Mouse (Mus musculus): ENCODE results near the gene Maea. TPM values are rescaled to one million over a fixed set of nuclear protein-coding genes. Genes with fewer than 3 reads are reported as not detected.

Maea gene
- total RNA-seq, 1 experiment, result 90.2 TPM

GRCm38 (mm10) chr5:33343571-33343970, 8.3 kb downstream of the Maea start:
- Histone ChIP-seq H3K9ac (ENCODE audit: insufficient read depth, low read depth, low read length, poor library complexity, severe bottlenecking) (no peak overlapping the region), H3K36me3 (ENCODE audit: control insufficient read depth, insufficient read depth, low read length, poor library complexity, severe bottlenecking) (no peaks in the 10 kb centered on the region), H3K4me1 (ENCODE audit: control insufficient read depth in 2 of 2, insufficient read depth in 2 of 2, low read length in 2 of 2, poor library complexity in 1 of 2) (peaks cover 2 to 3% of the 10 kb centered on the region in 2 experiments; a peak in 2 of 4 replicates), H3K27ac (ENCODE audit: insufficient read depth, low read depth, low read length, poor library complexity, severe bottlenecking) (no peak overlapping the region), H3K4me3 (ENCODE audit: insufficient read depth in 1 of 2, low read depth in 1 of 2, low read length in 2 of 2, poor library complexity in 1 of 2, severe bottlenecking in 1 of 2) (no peak overlapping the region), H3K9me3 (ENCODE audit: control insufficient read depth, insufficient read depth, low read depth, low read length) (no peaks in the 10 kb centered on the region)
- TF ChIP-seq CHD2 (IDR thresholded peaks at IDR 0.05; ENCODE audit: low read depth, low read length), result no peak
- no peak for TF ChIP-seq ZNF384 (IDR thresholded peaks at IDR 0.05; ENCODE audit: low read depth, low read length)
- TF ChIP-seq MAFK (IDR thresholded peaks at IDR 0.05; ENCODE audit: insufficient read depth, low read depth, low read length), result no peak
- no peak for TF ChIP-seq ZC3H11A (IDR thresholded peaks at IDR 0.05; ENCODE audit: borderline replicate concordance, low read depth, low read length)
- no peak for TF ChIP-seq HCFC1 (IDR thresholded peaks at IDR 0.05; ENCODE audit: borderline replicate concordance, insufficient read depth, low read length)
- DNase-seq (ENCODE audit: low read depth, low spot score), result no peak
- in situ Hi-C loops (cut with MboI; ENCODE audit: low sequenced_read_pairs in 2 of 2, unreplicated experiment in 2 of 2), result no loop called here

DNA sequence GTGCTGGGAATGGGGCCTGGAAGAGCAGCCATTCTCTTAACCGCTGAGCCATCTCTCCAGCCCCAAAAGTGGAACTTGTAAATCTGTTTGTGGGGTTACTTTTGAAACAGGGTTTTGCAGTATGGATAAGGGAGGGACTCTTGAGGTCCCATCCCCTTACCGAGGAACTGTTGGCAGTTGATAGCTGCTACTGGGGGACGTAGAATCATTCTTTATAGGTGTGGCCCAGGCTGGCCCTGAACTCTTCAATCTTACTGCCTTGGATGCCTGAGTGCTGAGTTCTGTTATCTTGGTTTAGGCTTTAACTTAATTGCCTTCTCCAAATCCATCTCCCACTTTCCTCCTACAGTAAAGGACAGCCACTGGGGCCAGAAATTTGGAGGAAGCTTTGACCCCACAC, 8.8 kb downstream of the Maea start:
- TF ChIP-seq ZNF384 (IDR thresholded peaks at IDR 0.05; ENCODE audit: low read depth, low read length) (no peak), CHD2 (IDR thresholded peaks at IDR 0.05; ENCODE audit: low read depth, low read length) (no peak), ZC3H11A (IDR thresholded peaks at IDR 0.05; ENCODE audit: borderline replicate concordance, low read depth, low read length) (no peak), HCFC1 (IDR thresholded peaks at IDR 0.05; ENCODE audit: borderline replicate concordance, insufficient read depth, low read length) (no peak), MAFK (IDR thresholded peaks at IDR 0.05; ENCODE audit: insufficient read depth, low read depth, low read length) (no peak)
- no peaks in the 10 kb centered on the region for H3K9me3 ChIP-seq (ENCODE audit: control insufficient read depth, insufficient read depth, low read depth, low read length)
- no peak overlapping the region for H3K4me3 ChIP-seq (ENCODE audit: insufficient read depth in 1 of 2, low read depth in 1 of 2, low read length in 2 of 2, poor library complexity in 1 of 2, severe bottlenecking in 1 of 2)
- H3K36me3 ChIP-seq (ENCODE audit: control insufficient read depth, insufficient read depth, low read length, poor library complexity, severe bottlenecking), result no peaks in the 10 kb centered on the region
- H3K9ac ChIP-seq (ENCODE audit: insufficient read depth, low read depth, low read length, poor library complexity, severe bottlenecking), result no peak overlapping the region
- DNase-seq (ENCODE audit: low read depth, low spot score), result no peak
- H3K4me1 ChIP-seq (ENCODE audit: control insufficient read depth in 2 of 2, insufficient read depth in 2 of 2, low read length in 2 of 2, poor library complexity in 1 of 2), result peaks cover under 1 to 3% of the 10 kb centered on the region in 2 experiments; a peak in 3 of 4 replicates
- H3K27ac ChIP-seq (ENCODE audit: insufficient read depth, low read depth, low read length, poor library complexity, severe bottlenecking), result no peak overlapping the region
- in situ Hi-C loops (cut with MboI; ENCODE audit: low sequenced_read_pairs in 2 of 2, unreplicated experiment in 2 of 2), result no loop called here

DNA sequence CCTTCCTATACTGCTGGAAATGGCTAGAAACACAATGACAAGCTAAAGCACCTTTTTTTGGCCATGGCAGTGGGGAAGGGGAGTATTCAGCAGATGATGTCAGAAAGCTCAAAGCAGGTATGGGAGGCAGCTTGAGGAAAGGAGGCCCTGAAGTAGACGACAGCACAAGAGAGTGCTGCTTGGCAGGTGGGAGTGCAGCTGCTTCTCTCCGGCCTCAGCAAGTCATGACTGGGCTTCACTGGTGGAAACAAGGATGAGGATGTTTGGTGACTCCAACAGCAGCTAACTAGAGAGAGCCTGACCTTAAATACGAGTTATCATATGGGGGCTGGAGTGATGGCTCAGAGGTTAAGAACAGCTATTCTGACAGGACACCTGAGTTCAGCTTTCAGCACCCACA, 12.3 kb downstream of the Maea start:
- TF ChIP-seq ZNF384 (IDR thresholded peaks at IDR 0.05; ENCODE audit: low read depth, low read length) (no peak), ZC3H11A (IDR thresholded peaks at IDR 0.05; ENCODE audit: borderline replicate concordance, low read depth, low read length) (no peak), MAFK (IDR thresholded peaks at IDR 0.05; ENCODE audit: insufficient read depth, low read depth, low read length) (no peak), CHD2 (IDR thresholded peaks at IDR 0.05; ENCODE audit: low read depth, low read length) (no peak)
- Histone ChIP-seq H3K9me3 (ENCODE audit: control insufficient read depth, insufficient read depth, low read depth, low read length) (no peaks in the 10 kb centered on the region), H3K4me3 (ENCODE audit: insufficient read depth in 1 of 2, low read depth in 1 of 2, low read length in 2 of 2, poor library complexity in 1 of 2, severe bottlenecking in 1 of 2) (no peak overlapping the region), H3K27ac (ENCODE audit: insufficient read depth, low read depth, low read length, poor library complexity, severe bottlenecking) (no peak overlapping the region), H3K36me3 (ENCODE audit: control insufficient read depth, insufficient read depth, low read length, poor library complexity, severe bottlenecking) (no peaks in the 10 kb centered on the region), H3K4me1 (ENCODE audit: control insufficient read depth in 2 of 2, insufficient read depth in 2 of 2, low read length in 2 of 2, poor library complexity in 1 of 2) (peaks cover 0 to 5% of the 10 kb centered on the region in 2 experiments; a peak in 2 of 4 replicates), H3K9ac (ENCODE audit: insufficient read depth, low read depth, low read length, poor library complexity, severe bottlenecking) (no peak overlapping the region)
- in situ Hi-C loops (cut with MboI; ENCODE audit: low sequenced_read_pairs in 2 of 2, unreplicated experiment in 2 of 2), result no loop called here
- no peak for DNase-seq (ENCODE audit: low read depth, low spot score)

DNA sequence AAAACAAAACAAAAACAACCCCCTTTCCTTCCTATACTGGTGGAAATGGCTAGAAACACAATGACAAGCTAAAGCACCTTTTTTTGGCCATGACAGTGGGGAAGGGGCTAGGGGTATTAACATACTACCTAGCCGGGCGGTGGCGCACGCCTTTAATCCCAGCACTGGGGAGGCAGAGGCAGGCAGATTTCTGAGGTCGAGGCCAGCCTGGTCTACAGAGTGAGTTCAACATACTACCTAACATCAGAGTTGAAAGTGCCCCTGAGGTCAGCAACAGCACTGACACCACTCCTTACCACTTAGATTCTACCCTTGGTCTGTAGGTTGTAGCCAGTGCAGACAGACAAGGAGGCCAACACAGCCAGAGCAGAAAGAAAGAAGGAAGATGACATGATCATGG, 13.9 kb downstream of the Maea start:
- no peak overlapping the region for H3K27ac ChIP-seq (ENCODE audit: insufficient read depth, low read depth, low read length, poor library complexity, severe bottlenecking)
- no peak for DNase-seq (ENCODE audit: low read depth, low spot score)
- in situ Hi-C loops (cut with MboI; ENCODE audit: low sequenced_read_pairs in 2 of 2, unreplicated experiment in 2 of 2), result no loop called here
- H3K4me3 ChIP-seq (ENCODE audit: insufficient read depth in 1 of 2, low read depth in 1 of 2, low read length in 2 of 2, poor library complexity in 1 of 2, severe bottlenecking in 1 of 2), result no peak overlapping the region
- H3K9ac ChIP-seq (ENCODE audit: insufficient read depth, low read depth, low read length, poor library complexity, severe bottlenecking), result no peak overlapping the region
- H3K9me3 ChIP-seq (ENCODE audit: control insufficient read depth, insufficient read depth, low read depth, low read length), result no peaks in the 10 kb centered on the region
- no peak for TF ChIP-seq ZC3H11A (IDR thresholded peaks at IDR 0.05; ENCODE audit: borderline replicate concordance, low read depth, low read length)
- TF ChIP-seq CHD2 (IDR thresholded peaks at IDR 0.05; ENCODE audit: low read depth, low read length), result no peak
- no peak for TF ChIP-seq HCFC1 (IDR thresholded peaks at IDR 0.05; ENCODE audit: borderline replicate concordance, insufficient read depth, low read length)
- TF ChIP-seq ZNF384 (IDR thresholded peaks at IDR 0.05; ENCODE audit: low read depth, low read length), result no peak
- TF ChIP-seq MAFK (IDR thresholded peaks at IDR 0.05; ENCODE audit: insufficient read depth, low read depth, low read length), result no peak
- H3K4me1 ChIP-seq (ENCODE audit: control insufficient read depth in 2 of 2, insufficient read depth in 2 of 2, low read length in 2 of 2, poor library complexity in 1 of 2), result peaks cover 0 to 7% of the 10 kb centered on the region in 2 experiments; a peak in 2 of 4 replicates
- no peaks in the 10 kb centered on the region for H3K36me3 ChIP-seq (ENCODE audit: control insufficient read depth, insufficient read depth, low read length, poor library complexity, severe bottlenecking)

DNA sequence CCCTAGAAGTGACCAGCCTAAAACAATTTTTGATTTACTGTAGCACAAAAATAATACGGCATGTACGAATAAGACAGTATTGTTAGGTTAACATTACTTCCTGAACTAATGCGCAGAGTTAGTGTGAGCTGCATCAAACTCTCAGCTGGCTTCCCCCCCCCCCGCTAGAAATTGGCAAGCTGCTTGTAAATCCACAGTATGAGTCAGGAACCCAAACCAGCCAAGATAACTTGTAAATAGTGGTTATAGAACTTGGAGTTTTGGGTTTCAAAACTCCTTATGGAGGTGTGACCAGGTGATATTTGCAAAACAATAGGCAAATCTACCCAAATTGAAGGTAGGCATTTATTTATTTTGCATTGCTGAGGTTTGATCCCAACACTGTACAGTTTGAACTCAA, 14.4 kb downstream of the Maea start:
- Histone ChIP-seq H3K36me3 (ENCODE audit: control insufficient read depth, insufficient read depth, low read length, poor library complexity, severe bottlenecking) (no peaks in the 10 kb centered on the region), H3K9me3 (ENCODE audit: control insufficient read depth, insufficient read depth, low read depth, low read length) (no peaks in the 10 kb centered on the region), H3K9ac (ENCODE audit: insufficient read depth, low read depth, low read length, poor library complexity, severe bottlenecking) (no peak overlapping the region), H3K27ac (ENCODE audit: insufficient read depth, low read depth, low read length, poor library complexity, severe bottlenecking) (no peak overlapping the region), H3K4me1 (ENCODE audit: control insufficient read depth in 2 of 2, insufficient read depth in 2 of 2, low read length in 2 of 2, poor library complexity in 1 of 2) (peaks cover 0 to 7% of the 10 kb centered on the region in 2 experiments; a peak in 2 of 4 replicates), H3K4me3 (ENCODE audit: insufficient read depth in 1 of 2, low read depth in 1 of 2, low read length in 2 of 2, poor library complexity in 1 of 2, severe bottlenecking in 1 of 2) (no peak overlapping the region)
- TF ChIP-seq ZC3H11A (IDR thresholded peaks at IDR 0.05; ENCODE audit: borderline replicate concordance, low read depth, low read length) (no peak), ZNF384 (IDR thresholded peaks at IDR 0.05; ENCODE audit: low read depth, low read length) (no peak), HCFC1 (IDR thresholded peaks at IDR 0.05; ENCODE audit: borderline replicate concordance, insufficient read depth, low read length) (no peak), MAFK (IDR thresholded peaks at IDR 0.05; ENCODE audit: insufficient read depth, low read depth, low read length) (no peak), CHD2 (IDR thresholded peaks at IDR 0.05; ENCODE audit: low read depth, low read length) (no peak)
- in situ Hi-C loops (cut with MboI; ENCODE audit: low sequenced_read_pairs in 2 of 2, unreplicated experiment in 2 of 2), result no loop called here
- DNase-seq (ENCODE audit: low read depth, low spot score), result no peak

Data from ES-E14 (cell line).